9 mouse cellular contexts compared by ENCODE assay signal in the genomic region with DNA sequence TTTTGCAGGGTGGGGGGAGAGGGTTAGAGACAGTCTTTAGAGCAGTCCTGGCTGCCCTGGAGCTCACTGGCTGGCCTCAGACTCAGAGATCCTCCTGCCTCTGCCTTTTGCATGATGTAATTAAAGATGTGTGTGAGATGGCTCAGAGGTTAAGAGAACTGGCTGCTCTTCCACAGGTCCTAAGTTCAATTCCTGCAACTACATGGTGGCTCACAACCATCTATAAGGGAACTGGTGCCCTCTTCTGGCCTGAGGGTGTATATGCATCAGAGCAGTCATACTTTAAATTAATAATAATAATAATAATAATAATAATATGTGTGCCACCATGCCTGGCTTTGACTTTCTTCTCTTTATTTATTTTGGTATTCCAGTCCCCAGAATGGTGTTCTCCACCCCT. TPM values are rescaled to one million over a fixed set of nuclear protein-coding genes. Genes with fewer than 3 reads are reported as not detected.
DNase-seq lines count a peak whose midpoint lies in the region; ATAC-seq lines count a peak whose summit lies in the region.
"Had no signal": no experiment of that assay in that cellular context is flagged by ENCODE, and none has a peak within 500 bp of the region (broad histone marks: within the 10 kb centered on the region; RNA-seq: fewer than 3 reads in every experiment).

No protein-coding gene starts in this region.

- no peak for ATAC-seq in forebrain, embryonic 14.5 days
- ATAC-seq in forebrain, embryonic 13.5 days: no peak

- no peak overlapping the region for H3K4me3 ChIP-seq in forebrain, embryonic 14.5 days (ENCODE audit: low read depth, low read length)
- no peak overlapping the region for H3K4me3 ChIP-seq in forebrain, embryonic 13.5 days
- no peak overlapping the region for H3K4me3 ChIP-seq in limb, embryonic 10.5 days

- H3K4me1 ChIP-seq in forebrain, embryonic 14.5 days (ENCODE audit: control insufficient read depth, insufficient read depth, low read length): peaks cover 9% of the 10 kb centered on the region
- H3K4me1 ChIP-seq in forebrain, embryonic 13.5 days: peaks cover 13% of the 10 kb centered on the region
- peaks cover 13% of the 10 kb centered on the region for H3K4me1 ChIP-seq in limb, embryonic 10.5 days

- no peaks in the 10 kb centered on the region for H3K9me3 ChIP-seq in forebrain, embryonic 14.5 days (replicated peaks; ENCODE audit: control insufficient read depth, low read length)
- no peaks in the 10 kb centered on the region for H3K9me3 ChIP-seq in forebrain, embryonic 13.5 days (replicated peaks)
- H3K9me3 ChIP-seq in limb, embryonic 10.5 days (replicated peaks): no peaks in the 10 kb centered on the region

- no peaks in the 10 kb centered on the region for H3K27me3 ChIP-seq in forebrain, embryonic 14.5 days (replicated peaks; ENCODE audit: control insufficient read depth, insufficient read depth, low read length)
- no peaks in the 10 kb centered on the region for H3K27me3 ChIP-seq in forebrain, embryonic 13.5 days
- H3K27me3 ChIP-seq in limb, embryonic 10.5 days (ENCODE audit: low read depth, poor library complexity, severe bottlenecking): no peaks in the 10 kb centered on the region

- H3K27ac ChIP-seq in forebrain, embryonic 14.5 days (ENCODE audit: low read depth, low read length): no peak overlapping the region
- H3K27ac ChIP-seq in forebrain, embryonic 13.5 days: no peak overlapping the region
- no peak overlapping the region for H3K27ac ChIP-seq in limb, embryonic 10.5 days

- no peaks in the 10 kb centered on the region for H3K36me3 ChIP-seq in forebrain, embryonic 14.5 days (ENCODE audit: control insufficient read depth, insufficient read depth, low read length)
- H3K36me3 ChIP-seq in forebrain, embryonic 13.5 days (ENCODE audit: poor library complexity, severe bottlenecking): no peaks in the 10 kb centered on the region
- peaks cover under 1% of the 10 kb centered on the region for H3K36me3 ChIP-seq in limb, embryonic 10.5 days

- H3K9ac ChIP-seq in forebrain, embryonic 14.5 days (ENCODE audit: low read length): no peak overlapping the region
- H3K9ac ChIP-seq in forebrain, embryonic 13.5 days: no peak overlapping the region

- peak; percentile 47 for DNase-seq in forebrain, embryonic 14.5 days (ENCODE audit: low spot score)
- DNase-seq in 3T3-L1 (ENCODE audit: low read depth, low spot score): peak; percentile 56
- DNase-seq in R1 (ENCODE audit: low read depth, low spot score): peak; percentile 56
- DNase-seq in lung, postnatal 10 days: peak; percentile 40
- DNase-seq in limb, embryonic 10.5 days (ENCODE audit: low spot score): no peak
- DNase-seq in gastrocnemius, postnatal 10 days: no peak
- no peak for DNase-seq in gastrocnemius, adult 8-10 months (ENCODE audit: low spot score in 2 of 2)

- no peak overlapping the region for H3K4me2 ChIP-seq in forebrain, embryonic 14.5 days (ENCODE audit: low read length)
- no peak overlapping the region for H3K4me2 ChIP-seq in forebrain, embryonic 13.5 days

RNA-seq across cellular contexts. Expression of a gene that starts 3.8 kb away (rescaled TPM):
- 23.4 and 28.1 TPM in 2 replicates for polyA plus RNA-seq in forebrain, embryonic 14.5 days (2014; fragmentation: Nextera tagmentation; extraction: Ambion mirVana)
- 32.1 and 36.5 TPM in 2 replicates for polyA plus RNA-seq in forebrain, embryonic 13.5 days (2015; fragmentation: Nextera tagmentation; extraction: Ambion mirVana)
- polyA plus RNA-seq in limb, embryonic 10.5 days (2016; fragmentation: Nextera tagmentation; extraction: Ambion mirVana): 70.3 and 85.2 TPM in 2 replicates
- total RNA-seq in gastrocnemius, postnatal 10 days (2021): 10 to 100 TPM; 53.6 to 57.1 TPM
- 10 to 100 TPM; 53.8 to 63.0 (median 61.0) TPM for total RNA-seq in gastrocnemius, adult 8-10 months (2022)

RNA-seq across cellular contexts. Expression of a gene that starts 8.8 kb away (rescaled TPM):
- polyA plus RNA-seq in forebrain, embryonic 14.5 days (2014; fragmentation: Nextera tagmentation; extraction: Ambion mirVana): not detected in 2 replicates
- polyA plus RNA-seq in forebrain, embryonic 13.5 days (2015; fragmentation: Nextera tagmentation; extraction: Ambion mirVana): not detected in 2 replicates
- polyA plus RNA-seq in limb, embryonic 10.5 days (2016; fragmentation: Nextera tagmentation; extraction: Ambion mirVana): not detected in 2 replicates
- not detected for total RNA-seq in gastrocnemius, postnatal 10 days (2021)
- total RNA-seq in gastrocnemius, adult 8-10 months (2022): not detected
- total RNA-seq: megakaryocyte, adult 5-6 weeks had no signal

RNA-seq across cellular contexts. Expression of a gene that starts 23.8 kb away (rescaled TPM):
- polyA plus RNA-seq in forebrain, embryonic 14.5 days (2014; fragmentation: Nextera tagmentation; extraction: Ambion mirVana): 49.6 and 63.9 TPM in 2 replicates
- polyA plus RNA-seq in forebrain, embryonic 13.5 days (2015; fragmentation: Nextera tagmentation; extraction: Ambion mirVana): 50.1 and 62.2 TPM in 2 replicates
- 0.35 and 0.59 TPM in 2 replicates for polyA plus RNA-seq in limb, embryonic 10.5 days (2016; fragmentation: Nextera tagmentation; extraction: Ambion mirVana)
- under 1 TPM; 0.45 to 0.65 TPM for total RNA-seq in gastrocnemius, postnatal 10 days (2021)
- total RNA-seq in gastrocnemius, adult 8-10 months (2022): under 1 TPM; 0.08 to 0.22 (median 0.15) TPM
- total RNA-seq: megakaryocyte, adult 5-6 weeks had no signal

RNA-seq across cellular contexts. Expression of a gene that starts 28.7 kb away (rescaled TPM):
- 4.0 and 4.2 TPM in 2 replicates for polyA plus RNA-seq in forebrain, embryonic 14.5 days (2014; fragmentation: Nextera tagmentation; extraction: Ambion mirVana)
- polyA plus RNA-seq in forebrain, embryonic 13.5 days (2015; fragmentation: Nextera tagmentation; extraction: Ambion mirVana): 1.9 and 2.2 TPM in 2 replicates
- polyA plus RNA-seq in limb, embryonic 10.5 days (2016; fragmentation: Nextera tagmentation; extraction: Ambion mirVana): 2.6 and 3.3 TPM in 2 replicates
- 1 to 10 TPM; 1.2 to 1.3 TPM for total RNA-seq in gastrocnemius, postnatal 10 days (2021)
- total RNA-seq in gastrocnemius, adult 8-10 months (2022): 1 to 10 TPM in 1 of 4 experiments, under 1 TPM in 3; 0.54 to 1.5 (median 0.69) TPM

Comparison
In these comparisons a context has a peak if more than half of its experiments do, and no peak if none do; other contexts are left out.
1. DNase-seq: peak in forebrain, embryonic 14.5 days (single experiment), 3T3-L1 (single experiment), R1 (single experiment) and lung, postnatal 10 days (single experiment); none in limb, embryonic 10.5 days (single experiment), gastrocnemius, postnatal 10 days (single experiment) and gastrocnemius, adult 8-10 months (0 of 2).
2. RNA of a gene that starts 23.8 kb away (polyA plus RNA-seq): 50.1 to 62.2 TPM in forebrain, embryonic 13.5 days and 49.6 to 63.9 TPM in forebrain, embryonic 14.5 days; 0.35 to 0.59 TPM in limb, embryonic 10.5 days; every median in the first group is over 10 times any median in the second.